Mouse (Mus musculus): Measurements from ENCODE around the gene Wfdc3. TPM values are rescaled to one million over a fixed set of nuclear protein-coding genes. Genes with fewer than 3 reads are reported as not detected.
A peak's percentile ranks its signal among the peaks of the same experiment; 100 is the strongest.

The Wfdc3 gene
- polyA plus RNA-seq, 1 experiment = not detected

GRCm38 (mm10) chr2:164776801-164777200 is 31.1 kb upstream of the Wfdc3 start:
- H3K27ac ChIP-seq (ENCODE audit: insufficient read depth, low read depth, low read length) = no peak overlapping the region
- no peak overlapping the region for H3K4me3 ChIP-seq (ENCODE audit: insufficient read depth, low read length)
- TF ChIP-seq CTCF (IDR thresholded peaks at IDR 0.05; ENCODE audit: low read depth, low read length) = no peak
- no peak for TF ChIP-seq POLR2A (IDR thresholded peaks at IDR 0.05; ENCODE audit: borderline replicate concordance, low read depth, low read length)
- no peaks in the 10 kb centered on the region for H3K4me1 ChIP-seq (ENCODE audit: control insufficient read depth, insufficient read depth, low read length)

DNA sequence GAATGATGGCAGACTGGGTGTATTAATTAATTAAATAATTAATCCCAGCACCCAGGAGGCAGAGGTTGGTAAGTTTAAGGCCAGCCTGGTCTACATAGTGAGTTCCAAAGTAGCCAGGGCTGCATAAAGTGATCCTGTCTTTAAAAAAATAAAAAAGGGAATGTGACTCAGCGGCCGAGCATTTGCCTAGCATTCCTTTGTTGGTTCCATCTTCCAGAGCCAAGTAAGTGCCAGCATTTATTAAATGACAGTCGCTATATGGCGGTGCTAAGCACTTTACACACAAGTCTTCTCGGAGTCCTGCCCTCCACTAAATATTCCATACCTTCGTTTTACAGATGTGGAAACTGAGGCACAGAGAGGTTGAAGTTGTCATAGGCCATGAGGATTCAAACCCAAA is 30.4 kb upstream of the Wfdc3 start:
- Histone ChIP-seq H3K4me3 (ENCODE audit: insufficient read depth, low read length) (no peak overlapping the region), H3K27ac (ENCODE audit: insufficient read depth, low read depth, low read length) (no peak overlapping the region), H3K4me1 (ENCODE audit: control insufficient read depth, insufficient read depth, low read length) (peaks cover 3% of the 10 kb centered on the region; the same call in 1 of the 2 replicates)
- TF ChIP-seq POLR2A (IDR thresholded peaks at IDR 0.05; ENCODE audit: borderline replicate concordance, low read depth, low read length) = no peak

GRCm38 (mm10) chr2:164773989-164774364 is 28.2 kb upstream of the Wfdc3 start:
- TF ChIP-seq POLR2A (IDR thresholded peaks at IDR 0.05; ENCODE audit: borderline replicate concordance, low read depth, low read length) (no peak), CTCF (IDR thresholded peaks at IDR 0.05; ENCODE audit: low read depth, low read length) (no peak)
- H3K27ac ChIP-seq (ENCODE audit: insufficient read depth, low read depth, low read length) = no peak overlapping the region
- H3K4me1 ChIP-seq (ENCODE audit: control insufficient read depth, insufficient read depth, low read length) = peaks cover 11% of the 10 kb centered on the region
- no peak overlapping the region for H3K4me3 ChIP-seq (ENCODE audit: insufficient read depth, low read length)

DNA sequence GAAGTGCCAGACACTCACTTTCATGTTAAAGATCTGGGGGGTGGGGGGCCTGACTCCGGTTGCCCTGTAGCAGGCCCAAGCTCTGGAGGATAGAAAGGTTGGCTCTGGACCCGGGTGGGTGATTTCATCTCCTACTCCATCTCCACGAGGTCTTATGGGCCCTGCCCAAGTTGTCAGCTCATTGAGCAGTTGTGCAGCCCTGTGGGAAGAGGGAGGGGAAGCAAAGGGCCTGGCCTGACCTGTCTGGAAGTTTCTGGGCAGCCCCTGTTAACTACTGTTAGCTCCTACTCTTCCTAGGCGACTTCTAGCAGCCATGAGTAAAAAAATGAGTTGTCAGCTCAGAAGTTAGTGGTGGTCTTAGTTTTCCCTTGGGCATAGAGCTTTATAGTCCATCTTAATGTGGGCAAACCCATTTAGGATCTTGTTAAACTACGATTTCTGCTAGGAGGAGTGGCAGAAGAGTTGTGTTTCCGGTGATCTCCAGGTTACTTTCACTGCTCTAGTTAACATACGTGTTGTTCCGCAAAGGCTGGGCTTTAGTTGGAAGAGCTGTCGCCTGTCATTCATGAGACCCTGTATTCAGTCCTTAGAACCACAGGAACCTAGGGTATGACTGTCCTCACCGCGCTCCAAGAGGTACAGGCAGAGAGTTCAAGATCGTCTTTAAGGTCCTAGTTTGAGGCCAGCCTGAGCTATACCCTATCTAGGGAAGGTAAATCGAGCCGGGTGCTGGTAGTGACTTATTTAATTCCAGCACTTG is 27.7 kb upstream of the Wfdc3 start:
- peaks cover 11% of the 10 kb centered on the region for H3K4me1 ChIP-seq (ENCODE audit: control insufficient read depth, insufficient read depth, low read length)
- H3K4me3 ChIP-seq (ENCODE audit: insufficient read depth, low read length) = no peak overlapping the region

GRCm38 (mm10) chr2:164771123-164771522 is 25.4 kb upstream of the Wfdc3 start:
- H3K4me3 ChIP-seq (ENCODE audit: insufficient read depth, low read length) = peak overlapping the region; percentile 78
- no peak overlapping the region for H3K27ac ChIP-seq (ENCODE audit: insufficient read depth, low read depth, low read length)
- H3K4me1 ChIP-seq (ENCODE audit: control insufficient read depth, insufficient read depth, low read length) = peaks cover 11% of the 10 kb centered on the region
- TF ChIP-seq CTCF (IDR thresholded peaks at IDR 0.05; ENCODE audit: low read depth, low read length) = no peak
- TF ChIP-seq POLR2A (IDR thresholded peaks at IDR 0.05; ENCODE audit: borderline replicate concordance, low read depth, low read length) = no peak

More for the DNA sequence above, 27.7 kb upstream of the Wfdc3 start:
- no peak for TF ChIP-seq POLR2A (IDR thresholded peaks at IDR 0.05; ENCODE audit: borderline replicate concordance, low read depth, low read length)
- TF ChIP-seq CTCF (IDR thresholded peaks at IDR 0.05; ENCODE audit: low read depth, low read length) = no peak
- H3K27ac ChIP-seq (ENCODE audit: insufficient read depth, low read depth, low read length) = no peak overlapping the region

GRCm38 (mm10) chr2:164770279-164770678 is 24.5 kb upstream of the Wfdc3 start:
- TF ChIP-seq POLR2A (IDR thresholded peaks at IDR 0.05; ENCODE audit: borderline replicate concordance, low read depth, low read length) (no peak), CTCF (IDR thresholded peaks at IDR 0.05; ENCODE audit: low read depth, low read length) (no peak)
- Histone ChIP-seq H3K4me3 (ENCODE audit: insufficient read depth, low read length) (peak overlapping the region; percentile 78), H3K27ac (ENCODE audit: insufficient read depth, low read depth, low read length) (peak overlapping the region; percentile 18), H3K4me1 (ENCODE audit: control insufficient read depth, insufficient read depth, low read length) (peaks cover 11% of the 10 kb centered on the region)

DNA sequence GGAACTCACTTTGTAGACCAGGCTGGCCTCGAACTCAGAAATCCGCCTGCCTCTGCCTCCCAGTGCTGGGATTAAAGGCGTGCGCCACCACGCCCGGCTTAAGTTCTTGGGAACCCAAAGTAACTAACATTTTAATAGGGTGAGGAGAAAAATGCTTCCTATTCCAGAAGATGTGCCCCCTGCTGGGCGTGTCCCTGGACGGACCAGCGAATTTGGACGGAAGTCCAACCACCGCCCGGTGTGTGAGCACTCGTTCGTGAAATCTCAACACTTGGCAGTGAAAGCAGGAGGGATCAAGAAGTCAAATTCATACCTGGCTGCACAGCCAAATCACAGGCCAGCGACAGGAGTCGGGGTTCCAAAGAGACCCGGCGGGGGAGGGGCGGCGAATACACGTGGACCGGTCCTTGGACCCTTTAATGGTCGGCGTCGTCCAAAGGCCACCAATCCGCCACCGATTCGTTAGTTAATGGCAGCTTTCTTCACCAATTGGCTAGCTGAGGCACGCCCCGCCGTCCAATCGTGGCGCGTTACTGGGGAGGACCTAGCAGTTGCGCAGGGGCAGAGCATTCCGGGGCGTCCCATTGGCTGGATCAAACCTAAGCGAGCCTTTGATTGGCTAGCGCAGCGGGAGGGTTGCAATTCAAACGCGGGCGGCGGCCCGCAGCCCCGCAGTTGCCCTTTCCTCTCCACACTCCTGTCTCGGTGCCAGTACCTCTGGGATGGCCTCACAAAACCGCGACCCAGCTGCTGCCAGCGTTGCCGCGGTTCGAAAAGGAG is 23.7 kb upstream of the Wfdc3 start, which contains the start of gene Ube2c:
Gene Ube2c (plus strand): TSS at position 641 of the 780 bp plus-strand sequence.
- Histone ChIP-seq H3K27ac (ENCODE audit: insufficient read depth, low read depth, low read length) (peak within 1 kb of the TSS; percentile 48), H3K4me1 (ENCODE audit: control insufficient read depth, insufficient read depth, low read length) (peaks cover 14% of the 10 kb centered on the region), H3K4me3 (ENCODE audit: insufficient read depth, low read length) (peak within 1 kb of the TSS; percentile 81)

GRCm38 (mm10) chr2:164767812-164768540 is 22.2 kb upstream of the Wfdc3 start:
- no peak overlapping the region for H3K4me3 ChIP-seq (ENCODE audit: insufficient read depth, low read length)
- no peak for TF ChIP-seq CTCF (IDR thresholded peaks at IDR 0.05; ENCODE audit: low read depth, low read length)
- TF ChIP-seq POLR2A (IDR thresholded peaks at IDR 0.05; ENCODE audit: borderline replicate concordance, low read depth, low read length) = no peak
- H3K27ac ChIP-seq (ENCODE audit: insufficient read depth, low read depth, low read length) = no peak overlapping the region
- peaks cover 21% of the 10 kb centered on the region for H3K4me1 ChIP-seq (ENCODE audit: control insufficient read depth, insufficient read depth, low read length)

More for the DNA sequence above, 23.7 kb upstream of the Wfdc3 start, which contains the start of gene Ube2c:
- TF ChIP-seq CTCF (IDR thresholded peaks at IDR 0.05; ENCODE audit: low read depth, low read length) (no peak), POLR2A (IDR thresholded peaks at IDR 0.05; ENCODE audit: borderline replicate concordance, low read depth, low read length) (no peak)

- no peak for TF ChIP-seq POLR2A (IDR thresholded peaks at IDR 0.05; ENCODE audit: borderline replicate concordance, low read depth, low read length)
- TF ChIP-seq CTCF (IDR thresholded peaks at IDR 0.05; ENCODE audit: low read depth, low read length) = no peak
- no peak overlapping the region for H3K27ac ChIP-seq (ENCODE audit: insufficient read depth, low read depth, low read length)
- no peak overlapping the region for H3K4me3 ChIP-seq (ENCODE audit: insufficient read depth, low read length)
- peaks cover 18% of the 10 kb centered on the region for H3K4me1 ChIP-seq (ENCODE audit: control insufficient read depth, insufficient read depth, low read length)
Measured at GRCm38 (mm10) chr2:164765841-164766240, 20.1 kb upstream of the Wfdc3 start.

Data from bone marrow macrophage, adult 2 months (primary cell).